Mouse (Mus musculus): Measurements from ENCODE around the gene 1700020D05Rik.

1700020D05Rik gene

DNA sequence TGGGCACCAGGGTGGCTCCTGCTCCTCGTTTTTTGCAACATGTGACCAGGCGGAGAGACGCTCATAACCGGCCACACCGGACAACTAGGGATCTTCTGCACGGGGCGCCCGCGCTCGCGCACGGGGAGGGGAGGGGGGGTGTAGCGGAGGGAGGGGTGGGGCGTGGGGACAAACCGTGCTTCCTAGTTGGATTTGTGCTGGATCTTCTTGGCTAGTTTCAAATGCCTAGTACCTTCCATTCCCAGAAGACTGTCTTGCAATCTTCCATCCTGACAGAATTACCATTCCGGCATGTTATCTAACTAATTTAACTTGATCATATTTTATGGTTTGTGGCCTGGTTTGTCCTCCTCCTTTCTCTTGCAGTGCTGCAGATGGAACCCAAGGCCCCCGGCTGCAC, at the start of gene 1700020D05Rik:
Gene 1700020D05Rik (minus strand): TSS at position 101 of the 400 bp plus-strand sequence.
- DNase-seq (ENCODE audit: extremely low read depth, low read depth), result no peak

DNA sequence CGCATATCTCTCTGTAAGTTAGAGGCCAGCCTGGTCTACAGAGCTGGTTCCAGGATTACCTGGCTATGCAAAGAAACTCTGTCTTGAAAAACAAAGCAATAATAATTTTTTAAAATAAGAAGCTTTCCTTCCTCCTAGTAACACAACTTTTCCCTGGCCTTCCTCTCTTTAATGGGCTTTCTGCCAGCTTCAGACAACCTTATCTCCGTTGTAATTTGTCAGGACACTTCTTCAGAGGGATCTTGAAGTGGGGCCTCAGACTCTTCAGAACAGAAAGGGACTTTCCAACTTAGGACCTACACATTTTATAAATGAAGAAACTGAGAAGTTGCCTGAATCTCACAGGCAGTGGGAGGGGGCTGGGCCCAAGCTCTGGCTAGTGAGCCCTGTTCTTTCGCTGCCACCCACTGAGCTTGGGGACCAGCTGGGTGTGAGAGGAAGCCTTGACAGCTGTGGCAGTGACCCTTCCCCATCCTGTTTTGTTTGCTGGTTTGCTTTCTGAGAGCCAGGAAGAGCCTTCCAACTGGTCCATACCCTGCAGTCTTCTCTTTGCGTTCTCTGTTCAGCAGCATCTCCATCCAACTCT, 44.0 kb upstream of the 1700020D05Rik start:
- DNase-seq (ENCODE audit: extremely low read depth, low read depth), result peak; percentile 58

DNA sequence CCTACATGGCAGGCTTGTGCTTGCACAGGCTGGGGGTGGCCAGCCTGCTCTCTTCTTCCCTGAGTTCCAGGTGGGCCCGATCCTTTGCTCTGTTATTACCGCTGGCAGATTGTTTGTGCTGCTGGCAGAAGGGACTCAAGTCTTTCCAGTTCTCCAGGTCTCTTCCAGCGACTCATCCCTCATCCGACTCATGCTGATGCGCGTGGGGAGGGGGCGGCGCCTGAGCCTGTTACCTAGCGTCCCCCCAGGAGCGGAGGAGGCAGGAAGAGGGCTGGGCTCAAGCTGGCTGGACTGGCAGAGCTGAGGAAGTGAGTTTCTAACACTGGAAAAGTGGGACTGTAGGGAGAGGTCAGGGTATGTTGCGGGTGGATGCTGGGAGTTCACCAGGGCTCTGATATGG, 40.4 kb upstream of the 1700020D05Rik start:
- no peak for DNase-seq (ENCODE audit: extremely low read depth, low read depth)

DNA sequence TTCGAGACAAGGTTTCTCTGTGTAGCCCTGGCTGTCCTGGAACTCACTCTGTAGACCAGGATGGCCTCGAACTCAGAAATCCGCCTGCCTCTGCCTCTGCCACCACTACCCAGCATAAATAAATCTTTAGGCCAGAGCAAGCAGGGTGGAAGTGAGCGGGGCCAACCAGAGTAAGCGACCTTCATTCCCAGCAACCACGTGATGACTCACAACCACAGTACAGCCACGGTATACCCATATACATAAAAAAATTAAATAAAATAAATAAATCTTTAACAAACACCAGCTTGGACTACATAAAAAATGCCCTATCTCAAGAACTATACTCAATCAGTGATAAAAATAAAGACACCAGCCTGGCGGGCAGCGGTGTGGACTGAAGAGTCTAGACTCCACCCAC, 39.8 kb upstream of the 1700020D05Rik start:
- no peak for DNase-seq (ENCODE audit: extremely low read depth, low read depth)

DNA sequence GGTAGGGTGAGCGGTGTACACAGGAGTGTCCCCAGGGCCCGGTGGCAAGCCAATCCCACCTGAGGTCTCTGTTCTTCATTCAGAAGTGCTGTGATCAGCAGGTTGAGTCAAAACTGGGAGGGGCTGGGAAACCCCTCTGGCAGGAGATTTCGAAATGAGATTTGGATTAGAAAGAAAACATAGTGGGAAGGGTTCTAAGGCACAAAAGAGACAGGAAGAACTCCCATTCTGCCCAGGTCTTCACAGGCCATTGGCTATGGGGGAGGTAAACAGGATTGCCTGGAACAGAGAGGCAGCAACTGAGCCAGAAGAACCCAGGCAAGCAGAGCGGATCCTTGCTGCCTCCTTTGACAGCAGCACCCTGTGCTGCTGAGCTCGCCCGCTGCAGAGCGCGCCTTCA, 35.2 kb upstream of the 1700020D05Rik start:
- DNase-seq (ENCODE audit: extremely low read depth, low read depth), result no peak

DNA sequence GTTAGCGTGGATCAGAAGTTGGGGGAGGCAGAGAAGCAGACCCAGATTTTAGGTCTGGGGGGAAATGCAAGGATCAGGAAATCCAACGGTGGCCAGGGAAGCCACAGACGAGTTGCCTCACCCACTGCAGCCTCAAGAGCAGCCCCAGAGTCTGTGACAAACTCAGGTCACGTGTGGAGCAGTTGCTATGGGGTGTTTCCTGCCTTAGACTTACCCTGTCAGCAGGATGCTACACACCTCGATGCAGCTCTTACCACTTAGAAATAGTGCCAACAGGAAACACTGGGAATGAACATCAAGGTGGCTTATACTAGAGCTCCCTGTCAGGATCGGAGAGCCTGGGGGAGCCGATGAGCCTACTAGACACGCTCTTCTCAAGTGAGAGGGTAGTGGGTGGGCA, 28.9 kb upstream of the 1700020D05Rik start:
- DNase-seq (ENCODE audit: extremely low read depth, low read depth), result no peak

DNA sequence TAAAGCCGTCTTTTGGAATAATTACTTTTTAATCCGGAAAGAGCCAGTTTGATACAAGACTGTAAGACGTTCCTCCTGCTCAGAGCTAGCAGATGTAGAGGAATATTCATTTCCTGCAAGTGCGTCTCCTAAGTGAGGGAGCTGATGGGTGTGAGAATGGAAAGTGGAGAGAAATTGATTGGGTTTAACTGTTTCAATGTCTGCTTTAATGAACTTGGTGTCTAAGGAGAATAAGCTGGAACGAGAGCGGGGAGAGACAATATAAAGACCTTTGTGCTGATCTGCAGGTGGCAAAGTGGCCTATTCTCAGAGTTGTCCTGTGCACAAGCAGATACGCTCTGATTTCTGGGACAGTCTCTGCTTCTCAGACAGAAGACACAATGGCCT, 26.5 kb upstream of the 1700020D05Rik start:
- DNase-seq (ENCODE audit: extremely low read depth, low read depth), result no peak

DNA sequence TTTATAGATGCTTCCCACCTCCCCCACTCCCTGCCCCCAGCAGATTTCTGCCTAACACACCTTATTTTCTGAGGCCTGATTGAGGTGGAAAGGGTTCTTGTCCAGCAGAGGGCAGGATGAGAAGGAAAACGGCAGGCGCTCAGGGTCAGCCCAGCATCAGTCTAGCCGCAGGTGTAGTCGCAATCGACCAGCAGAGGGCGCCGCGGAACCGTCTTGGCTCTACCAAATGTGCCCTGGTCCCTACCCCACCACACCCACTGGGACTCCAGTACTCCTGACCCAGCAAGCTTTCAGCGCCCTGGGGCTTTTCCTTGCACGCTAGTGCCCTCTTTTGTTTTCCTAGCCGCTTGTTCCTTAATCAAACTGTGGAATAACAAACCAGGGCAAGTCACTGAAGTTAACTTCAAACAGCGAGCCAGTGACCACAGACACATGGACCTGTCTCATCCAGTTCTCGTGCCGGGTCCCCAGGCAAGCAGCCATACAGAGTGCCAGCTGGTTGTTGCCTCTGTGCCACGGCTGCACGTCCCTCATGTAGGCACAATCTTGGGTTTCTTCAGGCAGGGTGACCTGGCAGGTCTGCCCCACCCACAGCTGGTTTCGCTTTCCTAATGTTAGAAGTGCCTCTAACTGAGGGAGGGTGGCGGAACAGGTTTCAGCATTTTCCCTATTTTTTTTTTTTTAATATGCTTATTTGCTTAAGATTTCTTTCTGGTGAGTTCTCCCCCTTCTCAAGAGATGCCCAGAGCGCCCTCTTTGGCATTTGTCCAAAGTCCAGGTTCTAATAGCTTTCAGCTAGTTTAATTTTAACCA, 25.9 kb upstream of the 1700020D05Rik start:
- DNase-seq (ENCODE audit: extremely low read depth, low read depth), result peak; percentile 45

DNA sequence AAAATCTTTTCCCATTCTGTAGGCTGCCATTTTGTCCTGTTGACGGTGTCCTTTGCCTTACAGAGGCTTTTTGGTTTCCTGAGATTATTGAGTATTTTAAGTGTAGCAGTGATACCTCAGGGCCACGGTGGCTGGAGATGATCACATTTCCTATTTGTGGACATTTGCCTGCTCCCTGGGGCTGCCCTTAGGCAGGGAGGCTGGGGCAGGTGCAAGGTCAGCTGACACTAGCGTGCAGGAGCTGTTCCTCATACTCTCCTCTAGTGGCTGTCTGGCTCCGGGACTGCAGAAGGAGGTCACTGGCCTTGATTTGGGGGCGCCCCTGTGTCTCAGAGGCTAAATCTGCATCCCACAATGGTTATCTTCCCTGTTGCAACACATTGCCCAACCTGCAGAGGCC, 21.6 kb upstream of the 1700020D05Rik start:
- DNase-seq (ENCODE audit: extremely low read depth, low read depth), result no peak

DNA sequence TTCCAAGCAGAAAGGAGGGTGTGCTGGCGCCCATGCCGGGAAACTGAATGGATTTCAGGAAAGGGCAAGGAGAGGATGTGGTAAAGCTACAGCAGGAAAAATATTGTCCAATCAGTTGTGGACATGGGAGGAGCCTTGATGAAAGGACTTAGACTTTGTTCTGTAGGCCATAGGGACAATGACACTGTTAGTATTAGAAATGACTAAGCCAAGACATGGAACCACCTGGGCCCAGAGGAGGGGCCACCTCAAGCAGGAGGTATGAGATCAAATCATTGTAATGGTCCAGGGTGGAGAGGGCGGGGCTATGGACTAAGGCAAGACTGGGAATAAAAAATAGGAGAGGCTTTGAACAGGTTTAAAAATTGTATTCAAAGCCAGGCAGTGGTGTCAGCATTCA, 15.1 kb upstream of the 1700020D05Rik start:
- DNase-seq (ENCODE audit: extremely low read depth, low read depth), result no peak

DNA sequence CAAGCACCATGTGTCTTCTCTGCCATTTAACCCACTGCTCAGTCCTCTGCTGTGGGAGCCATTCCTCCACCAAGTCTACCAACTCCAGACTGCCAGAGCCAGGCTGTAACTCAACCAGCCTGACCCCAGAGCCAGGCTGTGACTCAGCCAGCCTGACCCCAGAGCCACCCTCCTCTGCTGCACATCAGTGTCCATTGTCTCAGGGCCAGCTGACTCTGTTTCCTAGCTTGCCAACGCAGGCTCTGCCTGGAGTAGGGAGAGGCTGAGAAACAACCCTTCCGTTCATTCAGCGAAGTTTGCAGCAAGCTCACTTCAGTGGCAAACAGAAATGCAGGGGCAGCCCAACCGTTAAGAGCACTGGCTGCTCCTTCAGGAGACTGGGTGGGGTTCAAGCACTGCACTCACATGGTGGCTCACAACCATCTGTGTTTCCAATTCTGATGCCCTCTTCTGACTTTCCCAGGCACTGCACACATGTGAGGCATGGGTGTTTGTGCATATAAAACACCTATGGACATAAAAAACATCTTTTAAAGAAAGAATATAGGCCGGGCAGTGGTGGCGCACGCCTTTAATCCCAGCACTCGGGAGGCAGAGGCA, 13.4 kb upstream of the 1700020D05Rik start:
- no peak for DNase-seq (ENCODE audit: extremely low read depth, low read depth)

DNA sequence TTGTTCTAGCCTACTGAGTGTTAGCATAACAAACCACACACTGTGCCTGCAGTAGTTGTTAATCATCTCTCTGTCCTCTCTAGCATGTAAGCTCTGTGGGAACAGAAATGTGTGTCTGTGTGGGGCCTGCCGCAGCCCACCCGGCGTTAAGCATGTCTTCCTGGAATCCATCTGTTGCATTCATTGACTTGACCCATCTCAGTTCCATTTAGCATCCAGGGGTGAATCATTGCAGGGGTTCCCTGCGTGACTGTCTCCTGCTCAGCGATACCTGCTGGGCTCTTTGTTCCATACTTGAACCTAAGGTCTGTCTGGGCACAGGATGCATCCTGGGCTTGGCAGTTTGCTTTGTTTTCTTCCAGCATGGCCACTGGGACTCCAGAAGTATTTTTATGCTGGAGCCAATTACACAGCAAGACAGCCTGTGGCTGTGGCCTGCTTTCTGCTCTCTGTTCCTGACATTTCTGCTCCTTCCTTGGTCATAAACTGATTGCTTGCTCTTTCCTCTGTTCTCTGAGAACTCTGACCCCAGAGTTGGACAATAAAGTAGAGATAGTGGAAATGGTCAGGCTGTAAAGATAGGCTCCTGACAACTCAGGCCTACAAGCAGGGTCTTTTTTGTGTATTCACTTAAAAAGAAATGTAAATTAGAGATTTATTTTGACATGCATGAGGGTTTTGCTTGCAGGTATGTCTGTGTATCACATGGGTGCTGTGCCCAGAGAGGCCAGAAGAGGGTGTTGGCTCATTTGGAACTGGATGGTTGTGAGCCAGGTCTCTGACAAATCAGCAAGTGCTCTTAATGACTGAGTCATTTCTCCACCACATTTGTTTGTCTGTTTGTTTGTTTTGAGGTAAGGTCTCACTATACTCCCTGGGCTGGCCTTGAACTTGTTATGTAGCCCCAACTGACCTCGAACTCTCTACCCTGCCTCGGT, 12.5 kb upstream of the 1700020D05Rik start:
- DNase-seq (ENCODE audit: extremely low read depth, low read depth), result no peak

DNA sequence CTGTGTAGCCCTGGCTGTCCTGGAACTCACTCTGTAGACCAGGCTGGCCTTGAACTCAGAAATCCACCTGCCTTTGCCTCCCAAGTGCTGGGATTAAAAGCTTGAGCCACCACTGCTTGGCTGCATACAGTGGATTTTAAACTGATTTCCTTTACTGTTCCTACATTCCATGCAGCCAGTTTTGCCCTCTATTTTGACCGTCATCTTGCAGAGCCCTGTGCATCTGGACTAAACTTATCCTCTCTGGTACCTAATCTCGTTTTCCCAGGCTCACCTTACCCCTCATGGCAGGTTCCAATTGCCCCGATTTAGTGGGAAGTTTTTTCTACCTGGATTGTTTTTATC, 9.4 kb upstream of the 1700020D05Rik start:
- no peak for DNase-seq (ENCODE audit: extremely low read depth, low read depth)

DNA sequence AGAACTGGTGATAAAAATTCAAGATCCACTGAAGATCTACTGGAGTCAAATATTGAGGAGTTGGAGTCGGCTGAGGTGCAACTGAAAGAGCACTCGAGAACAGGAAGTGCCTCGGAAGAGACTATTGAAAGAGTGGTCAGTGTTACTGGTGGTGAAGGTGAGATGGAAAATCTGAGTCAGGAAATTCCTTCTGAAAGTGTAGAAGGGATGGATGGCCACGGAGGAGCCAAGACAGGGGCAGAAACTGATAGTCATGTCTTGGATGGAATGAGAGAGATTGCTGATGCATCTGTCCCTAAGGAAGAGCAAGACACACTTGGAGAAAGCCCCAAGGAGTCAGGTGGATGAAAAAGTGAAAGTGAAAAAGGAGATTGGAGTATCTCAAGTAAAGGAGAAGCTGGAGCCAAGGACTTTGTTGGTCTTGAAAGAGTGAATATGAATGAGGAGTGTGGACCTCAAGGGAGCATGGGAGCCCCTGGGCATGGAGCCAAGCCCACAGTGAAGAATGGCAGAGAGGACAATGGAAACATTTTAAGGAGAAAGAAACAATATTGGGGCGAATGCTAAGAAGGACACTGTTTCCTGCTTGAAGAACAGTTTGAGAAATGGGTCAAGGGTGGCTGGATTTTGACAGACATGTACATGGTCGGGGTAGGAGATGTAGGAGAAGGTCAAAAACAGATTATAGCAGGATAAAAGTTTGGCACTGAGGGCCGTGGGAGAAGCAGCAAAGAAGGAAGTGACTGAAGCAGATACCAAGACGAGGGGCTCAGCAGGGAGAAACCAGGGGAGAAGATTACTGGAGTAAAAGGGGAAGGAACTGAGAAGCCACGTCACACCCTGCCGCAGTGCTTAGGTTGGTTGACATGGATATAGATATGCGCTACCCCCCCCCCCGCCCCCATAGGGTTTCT, 8.8 kb upstream of the 1700020D05Rik start:
- DNase-seq (ENCODE audit: extremely low read depth, low read depth), result peak; percentile 95

DNA sequence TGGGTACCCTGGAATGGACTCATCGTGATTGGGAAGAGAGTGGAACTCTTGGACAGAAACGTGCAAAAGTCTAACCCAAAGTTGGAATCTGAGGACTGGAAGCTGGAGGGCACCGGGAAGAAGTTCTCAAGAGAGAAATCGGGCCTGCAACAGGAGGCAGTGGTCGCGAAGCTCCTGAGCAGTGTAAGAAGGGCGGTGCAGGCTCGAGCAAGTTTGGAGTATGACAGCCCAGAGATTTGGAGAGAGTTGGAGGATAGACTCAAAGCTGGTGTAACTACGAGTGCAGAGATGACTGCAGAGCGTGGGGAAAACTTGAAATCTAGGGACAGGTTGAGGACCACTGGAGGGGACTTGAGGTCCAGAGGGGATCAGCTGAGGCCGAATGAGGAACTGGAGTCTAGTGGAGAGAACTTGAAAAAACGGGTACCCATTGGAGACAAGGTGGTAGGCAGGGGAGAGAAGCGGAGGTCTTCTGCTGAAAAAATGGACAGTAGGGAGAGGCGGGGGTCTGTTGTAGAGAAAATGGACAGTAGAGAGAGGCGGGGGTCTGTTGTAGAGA, 7.6 kb upstream of the 1700020D05Rik start:
- DNase-seq (ENCODE audit: extremely low read depth, low read depth), result peak; percentile 51

DNA sequence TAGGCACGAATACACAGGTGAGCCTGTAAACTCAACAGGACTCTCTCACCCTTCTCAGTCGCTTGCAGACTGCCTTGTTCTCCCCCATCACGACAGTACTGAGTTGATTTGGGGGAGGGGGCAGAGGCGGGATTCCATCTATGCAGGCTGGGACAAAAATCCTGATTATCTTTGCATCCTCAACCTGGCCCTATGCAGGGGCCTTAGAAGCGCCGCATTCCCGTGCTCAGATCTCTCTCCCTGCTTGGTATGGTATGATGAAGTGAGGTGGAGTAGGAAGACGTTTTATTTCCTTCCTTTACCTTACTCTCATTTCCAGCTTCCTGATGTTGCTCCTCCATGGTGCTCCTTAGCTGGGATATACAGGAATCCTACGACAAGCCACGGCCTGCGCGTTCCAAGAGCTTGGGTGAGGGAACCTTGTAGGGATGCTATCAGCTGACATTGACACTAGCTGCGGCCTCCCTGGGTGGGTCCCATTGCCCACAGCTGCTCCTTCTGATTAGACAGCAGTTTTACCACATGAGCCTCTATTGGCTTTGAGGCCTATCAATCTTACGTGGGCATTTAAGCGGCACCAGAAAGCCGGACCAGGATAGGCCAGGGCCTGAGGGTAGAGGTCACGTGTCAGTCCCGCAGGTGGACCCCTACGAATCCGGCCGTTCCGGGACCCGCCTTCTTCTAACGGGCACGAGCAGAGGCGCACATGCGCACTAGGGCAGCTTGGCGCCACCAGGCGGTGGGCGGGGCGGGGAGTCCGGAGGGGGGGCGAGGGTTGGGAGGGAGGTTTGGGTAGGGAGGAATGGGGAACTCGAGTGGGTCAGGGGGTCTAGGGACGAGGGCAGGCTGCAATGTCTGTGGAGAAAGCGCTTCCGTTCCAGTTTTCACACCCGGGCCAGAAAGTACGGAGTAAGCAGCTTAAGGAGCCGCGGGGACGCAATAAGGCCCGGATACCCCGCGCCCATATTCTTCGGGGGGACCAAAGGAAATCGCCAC, 6.7 kb upstream of the 1700020D05Rik start, which contains the start of gene Snx32:
Gene Snx32 (minus strand): TSS at position 508 of the 996 bp plus-strand sequence.
- peak; percentile 100 for DNase-seq (ENCODE audit: extremely low read depth, low read depth)

DNA sequence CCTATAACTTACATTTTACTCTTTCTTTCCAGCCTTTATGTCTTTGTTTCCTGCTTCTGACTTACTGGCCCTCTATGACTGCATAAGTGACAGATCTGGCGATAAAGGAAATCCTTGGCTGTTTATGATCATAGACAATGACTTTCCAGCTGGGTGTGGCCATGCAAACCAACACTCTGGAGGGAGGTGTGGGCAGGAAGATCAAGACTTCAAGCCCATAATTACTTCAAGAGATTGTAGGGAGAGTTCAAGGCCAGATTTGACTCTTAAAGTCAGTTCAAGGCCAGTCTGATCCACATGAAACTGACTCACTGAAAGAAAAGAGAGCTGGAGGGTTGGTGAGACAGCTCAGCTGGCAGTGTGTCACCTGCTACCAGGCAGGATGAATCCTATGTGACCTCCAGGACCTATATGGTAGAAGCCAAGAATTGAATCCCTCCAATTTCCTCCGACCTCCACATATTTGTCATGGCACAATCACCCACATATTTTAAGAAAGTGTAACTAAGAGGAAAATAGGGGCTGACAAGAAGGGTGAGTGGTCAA, 3.2 kb downstream of the 1700020D05Rik start:
- no peak for DNase-seq (ENCODE audit: extremely low read depth, low read depth)

DNA sequence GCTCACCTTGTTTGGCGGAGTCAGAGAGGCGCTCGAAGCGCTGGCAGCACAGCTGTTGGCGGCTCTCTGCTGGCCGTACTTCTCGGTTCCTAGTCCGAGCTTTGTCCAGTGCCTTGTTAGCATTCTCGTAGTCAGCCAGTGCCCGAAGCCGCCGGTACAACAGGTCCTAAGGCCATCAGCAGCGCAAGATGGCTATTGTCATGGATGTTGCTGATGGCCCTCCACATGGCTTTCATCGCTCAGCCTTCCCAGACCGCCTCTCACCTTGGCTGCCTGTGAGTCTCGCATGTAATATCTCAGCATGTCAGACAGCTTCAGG, 7.6 kb downstream of the 1700020D05Rik start:
- DNase-seq (ENCODE audit: extremely low read depth, low read depth), result no peak
